Mouse (Mus musculus) C2C12 (cell line): ENCODE data around the gene Mrfap1.

Experiments used
- CEBPB ChIP-seq: IDR thresholded peaks from one replicate; pipeline ENCODE4 v1.6.1; 2011; ENCODE audit warnings: low read depth, mild to moderate bottlenecking, control low read depth, moderate library complexity
- CTCF ChIP-seq: IDR thresholded peaks from one replicate; pipeline ENCODE4 v1.5.1; 2011; ENCODE audit not compliant: control insufficient read depth, insufficient read depth, insufficient read length
- FOSL1 ChIP-seq: IDR thresholded peaks from one replicate; pipeline ENCODE4 v1.8.0; 2011; ENCODE audit warnings: mild to moderate bottlenecking, low read length; ENCODE audit not compliant: poor library complexity, insufficient read depth, severe bottlenecking
- MAX ChIP-seq: IDR thresholded peaks from one replicate; pipeline ENCODE4 v1.6.1; 2011; ENCODE audit warnings: mild to moderate bottlenecking, control low read depth
- MYOD1 ChIP-seq: IDR thresholded peaks from one replicate; pipeline ENCODE4 v1.6.1; 2011; ENCODE audit warnings: low read depth; ENCODE audit not compliant: control insufficient read depth, insufficient read length
- MYOG ChIP-seq: IDR thresholded peaks from one replicate; pipeline ENCODE4 v1.6.1; 2011; ENCODE audit not compliant: control insufficient read depth, insufficient read length; ENCODE audit errors: extremely low read depth
- USF1 ChIP-seq: IDR thresholded peaks from one replicate; pipeline ENCODE4 v1.6.1; 2011; ENCODE audit warnings: low read depth, mild to moderate bottlenecking, control low read depth, moderate library complexity

- TF ChIP-seq CTCF (no peak), MYOG (no peak), MAX (no peak), MYOD1 (no peak), CEBPB (no peak), USF1 (no peak), FOSL1 (no peak)
These were observed 10.5 kb downstream of the Mrfap1 start for GRCm38 (mm10) chr5:36786052-36786451.
